Mouse (Mus musculus): Measurements from ENCODE around the gene Wdr13.

GRCm38 (mm10) chrX:8175169-8175503, 42.4 kb upstream of the Wdr13 start:
- TF ChIP-seq POLR2A (IDR thresholded peaks at IDR 0.05; ENCODE audit: borderline replicate concordance, insufficient read depth, low read length): no peak
- no peak for TF ChIP-seq CTCF (IDR thresholded peaks at IDR 0.05; ENCODE audit: borderline replicate concordance, insufficient read depth, low read depth, low read length)

All from cerebellum, adult 2 months (tissue).